Mouse (Mus musculus) kidney, postnatal 0 days (tissue): ENCODE data around the gene Zfp872. TPM values are rescaled to one million over a fixed set of nuclear protein-coding genes. Genes with fewer than 3 reads are reported as not detected.
"Not testable (repeated sequence)": the region's sequence is repeated elsewhere in the genome, so short reads cannot be mapped to it uniquely, and the experiment has no call there.

Experiments
- ATAC-seq: fragments of 200-750 bp; cut with Nextera tagmentation; replicated peaks from 2 replicates; pipeline ENCODE4 v1.8.0; 2017; ENCODE audit warnings: low read depth, moderate number of reproducible peaks, moderate TSS enrichment, moderate library complexity; ENCODE audit not compliant: low FRiP score
- DNase-seq: peaks from one replicate; pipeline ENCODE4 v3.0.0-alpha.2; 2016; ENCODE audit warnings: low spot score
- H3K27ac ChIP-seq: fragments of 300-500 bp; sonication (generic); 2 replicates; pipeline ENCODE4 v1.5.1; 2014; ENCODE audit warnings: mild to moderate bottlenecking
- H3K27me3 ChIP-seq: fragments of 300-500 bp; sonication (generic); 2 replicates; pipeline ENCODE4 v1.6.1; 2014; ENCODE audit warnings: low read length, mixed read lengths; ENCODE audit not compliant: insufficient read depth
- H3K36me3 ChIP-seq: fragments of 300-500 bp; sonication (generic); 2 replicates; pipeline ENCODE4 v1.6.1; 2014; ENCODE audit warnings: low read length, mixed read lengths; ENCODE audit not compliant: insufficient read depth
- H3K4me1 ChIP-seq: fragments of 300-500 bp; sonication (generic); replicated peaks from 2 replicates; pipeline ENCODE4 v1.6.1; 2014; ENCODE audit warnings: antibody characterized with exemption, low read length, mixed read lengths; ENCODE audit not compliant: insufficient read depth
- H3K4me2 ChIP-seq: fragments of 300-500 bp; sonication (generic); 2 replicates; pipeline ENCODE4 v1.6.1; 2014; ENCODE audit warnings: mild to moderate bottlenecking, low read length, moderate library complexity, mixed read lengths
- H3K4me3 ChIP-seq: fragments of 300-500 bp; sonication (generic); replicated peaks from 2 replicates; pipeline ENCODE4 v1.5.1; 2014; ENCODE audit warnings: low read depth, low read length
- H3K9ac ChIP-seq: fragments of 300-500 bp; sonication (generic); 2 replicates; pipeline ENCODE4 v1.6.1; 2014; ENCODE audit warnings: low read depth, low read length
- H3K9me3 ChIP-seq: fragments of 300-500 bp; sonication (generic); replicated peaks from 2 replicates; pipeline ENCODE4 v1.6.1; 2016; ENCODE audit warnings: low read length, inconsistent platforms, mixed read lengths
- CTCF ChIP-seq: IDR thresholded peaks from 2 replicates; pipeline ENCODE4 v1.5.1; 2016; ENCODE audit warnings: antibody characterized with exemption, low read depth, mild to moderate bottlenecking, moderate library complexity
- WGBS: fragments of 180-500 bp; shearing (Covaris S2); extraction: QIAGEN DNeasy Blood & Tissue Kit; methylation state at CpG from one replicate; pipeline ENCODE4 v1.1.7; 2014; 5-methylcytosine and 5-hydroxymethylcytosine counted together
- polyA plus RNA-seq: library from polyadenylated mRNA; unstranded; fragments of >200 nt; fragmentation: Nextera tagmentation; extraction: Ambion mirVana; gene quantifications from 2 replicates; pipeline ENCODE4 v1.2.1, GENCODE M21; 2015

The Zfp872 gene
- polyA plus RNA-seq, 1 experiment from 2014 or later = 0.11 TPM

DNA sequence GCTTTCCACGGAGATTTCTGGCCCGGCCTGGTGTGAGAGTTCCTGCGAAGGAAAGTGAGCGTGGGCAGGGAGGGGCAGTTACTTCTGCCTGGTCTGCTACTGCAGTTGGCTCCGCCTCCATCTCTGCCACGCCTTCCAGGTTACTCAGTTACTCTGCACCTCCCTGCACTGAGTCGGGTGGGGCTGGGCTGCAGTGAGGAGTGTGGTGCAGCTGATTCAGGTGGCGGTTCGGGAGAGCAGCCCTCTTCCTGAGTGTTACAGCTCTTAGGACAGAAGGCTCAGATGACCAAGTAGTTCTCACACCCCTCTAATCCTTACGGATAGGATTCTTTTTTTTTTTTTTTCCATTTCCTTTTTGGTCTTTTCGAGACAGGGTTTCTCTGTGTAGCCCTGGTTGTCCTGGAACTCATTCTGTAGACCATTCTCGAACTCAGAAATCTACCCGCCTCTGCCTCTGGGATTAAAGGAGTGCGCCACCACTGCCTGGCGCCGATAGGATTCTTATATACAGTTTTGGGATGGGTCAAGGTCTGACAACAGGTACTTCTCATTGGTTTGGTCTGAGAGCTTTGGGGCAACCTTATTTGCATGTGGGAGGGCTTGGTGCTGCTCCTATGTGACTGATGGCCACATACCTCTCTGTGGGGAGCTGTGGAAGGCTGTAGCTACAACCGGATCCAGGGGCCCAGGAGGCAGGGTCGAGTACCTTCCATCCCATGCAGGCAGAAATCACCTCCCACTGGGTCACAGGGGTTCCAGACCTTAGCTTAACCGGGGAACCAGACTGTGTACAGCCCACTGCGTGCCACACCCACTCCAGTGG, 38.3 kb upstream of the Zfp872 start:
- no peak overlapping the region for H3K27ac ChIP-seq
- 78% methylated on average over 20 of the region's 20 CpGs for WGBS
- no peak for ATAC-seq
- 0 out of 2 replicates have a peak, but pooled peaks cover 5% of the 10 kb centered on the region for H3K9me3 ChIP-seq
- TF ChIP-seq CTCF = no peak
- H3K36me3 ChIP-seq = no peaks in the 10 kb centered on the region
- H3K9ac ChIP-seq = no peak overlapping the region
- H3K4me1 ChIP-seq = no peaks in the 10 kb centered on the region
- no peak overlapping the region for H3K4me3 ChIP-seq
- no peak for DNase-seq
- no peaks in the 10 kb centered on the region for H3K27me3 ChIP-seq
- no peak overlapping the region for H3K4me2 ChIP-seq

DNA sequence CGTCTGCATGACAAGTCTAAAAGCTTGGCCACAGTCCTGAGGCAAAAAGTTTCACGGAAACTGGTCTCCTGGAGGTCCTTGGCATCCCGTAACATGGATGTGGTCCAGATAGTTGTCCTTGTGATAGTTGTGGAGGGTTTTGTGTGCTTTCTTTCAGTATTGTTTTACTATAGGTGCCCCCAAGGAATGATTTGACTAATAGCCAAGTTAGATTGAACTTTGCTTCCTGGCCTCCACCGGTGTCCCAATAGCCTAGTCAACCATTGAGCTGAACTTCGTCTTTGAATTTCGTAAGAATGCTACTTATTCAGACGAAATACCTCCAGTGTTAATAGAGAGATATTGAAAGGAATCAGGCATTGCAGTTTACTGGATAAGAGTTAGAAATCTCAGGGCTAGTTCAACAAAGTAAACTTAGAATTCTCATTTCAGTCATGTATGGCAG, 37.6 kb upstream of the Zfp872 start:
- not testable (repeated sequence) for H3K27ac ChIP-seq, H3K4me1 ChIP-seq, H3K9ac ChIP-seq, H3K27me3 ChIP-seq, H3K4me2 ChIP-seq, H3K4me3 ChIP-seq, H3K36me3 ChIP-seq, H3K9me3 ChIP-seq, ATAC-seq, DNase-seq
- WGBS = 87% methylated on average over 7 of the region's 7 CpGs

- Histone ChIP-seq H3K36me3 (no peaks in the 10 kb centered on the region), H3K9me3 (0 out of 2 replicates have a peak, but pooled peaks cover 5% of the 10 kb centered on the region), H3K4me3 (no peak overlapping the region), H3K27ac (no peak overlapping the region), H3K9ac (no peak overlapping the region), H3K27me3 (no peaks in the 10 kb centered on the region), H3K4me1 (no peaks in the 10 kb centered on the region), H3K4me2 (no peak overlapping the region)
- ATAC-seq (no peak), DNase-seq (no peak)
- WGBS = 77% methylated on average over 2 of the region's 2 CpGs
- TF ChIP-seq CTCF = no peak
Observed at GRCm38 (mm10) chr9:22150946-22151345, 36.9 kb upstream of the Zfp872 start.

DNA sequence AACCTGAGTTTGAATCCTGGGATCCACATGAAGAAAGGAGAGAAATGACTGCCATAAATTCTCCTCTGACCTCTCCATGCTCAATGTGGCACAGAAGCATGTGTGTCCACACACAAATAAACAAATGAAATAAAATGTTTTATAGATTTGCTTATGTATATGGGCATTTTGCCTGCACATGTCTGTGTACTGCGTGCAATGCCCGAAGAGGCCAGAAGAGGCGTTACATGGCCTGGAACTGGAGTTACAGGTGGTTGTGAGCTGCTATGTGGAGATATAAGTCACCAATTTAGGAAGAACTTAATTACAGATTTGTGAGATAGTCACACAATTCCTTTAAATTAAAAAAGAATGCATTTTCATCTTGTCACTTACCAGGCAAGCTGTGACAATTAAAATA, 34.1 kb upstream of the Zfp872 start:
- Histone ChIP-seq H3K4me1 (peaks cover 7% of the 10 kb centered on the region; the same call in 1 of the 2 replicates), H3K4me2 (no peak overlapping the region)
- WGBS = 91% methylated on average over 3 of the region's 3 CpGs

GRCm38 (mm10) chr9:22155614-22156013, 32.3 kb upstream of the Zfp872 start:
- no peak overlapping the region for H3K4me3 ChIP-seq
- H3K27me3 ChIP-seq = no peaks in the 10 kb centered on the region
- H3K27ac ChIP-seq = no peak overlapping the region
- H3K9me3 ChIP-seq = no peaks in the 10 kb centered on the region
- TF ChIP-seq CTCF = peak; percentile 83
- no peak overlapping the region for H3K9ac ChIP-seq
- DNase-seq = peak; percentile 86
- no peaks in the 10 kb centered on the region; the same call in 1 of the 2 replicates for H3K36me3 ChIP-seq
- 22% methylated on average over 10 of the region's 10 CpGs for WGBS
- H3K4me1 ChIP-seq = peaks cover 7% of the 10 kb centered on the region; the same call in 1 of the 2 replicates
- peak overlapping the region; percentile 18; the same call in 1 of the 2 replicates for H3K4me2 ChIP-seq
- peak; percentile 33 for ATAC-seq

More for the DNA sequence above, 34.1 kb upstream of the Zfp872 start:
- H3K9ac ChIP-seq = no peak overlapping the region
- no peak overlapping the region for H3K4me3 ChIP-seq
- DNase-seq (no peak), ATAC-seq (no peak)
- H3K36me3 ChIP-seq = no peaks in the 10 kb centered on the region; the same call in 1 of the 2 replicates
- TF ChIP-seq CTCF = no peak
- H3K27me3 ChIP-seq = no peaks in the 10 kb centered on the region
- H3K27ac ChIP-seq = no peak overlapping the region
- H3K9me3 ChIP-seq = no peaks in the 10 kb centered on the region

- no peaks in the 10 kb centered on the region for H3K9me3 ChIP-seq
- H3K4me1 ChIP-seq = peaks cover 7% of the 10 kb centered on the region; the same call in 1 of the 2 replicates
- TF ChIP-seq CTCF = peak; percentile 44
- no peaks in the 10 kb centered on the region for H3K27me3 ChIP-seq
- H3K4me3 ChIP-seq = peak within 1 kb of the TSS; percentile 71
- no peaks in the 10 kb centered on the region; the same call in 1 of the 2 replicates for H3K36me3 ChIP-seq
- DNase-seq (peak; percentile 99), ATAC-seq (peak; percentile 98)
- H3K27ac ChIP-seq = peak within 1 kb of the TSS; percentile 90
- peak within 1 kb of the TSS; percentile 88 for H3K9ac ChIP-seq
- 4% methylated on average over 65 of the region's 65 CpGs for WGBS
- H3K4me2 ChIP-seq = peak within 1 kb of the TSS; percentile 81
Observed at GRCm38 (mm10) chr9:22156497-22157245, 31.2 kb upstream of the Zfp872 start, which contains the start of gene Pigyl. Gene Pigyl, plus strand, starts transcription at chr9:22156846.
